Mouse (Mus musculus): ENCODE measurements at regions not wholly inside any gene's neighbourhood (a gene's known extent, or its start where the extent isn't known, plus 50 kb on each side); places are given as distances from the start of the nearest gene placed in this dataset.

DNA sequence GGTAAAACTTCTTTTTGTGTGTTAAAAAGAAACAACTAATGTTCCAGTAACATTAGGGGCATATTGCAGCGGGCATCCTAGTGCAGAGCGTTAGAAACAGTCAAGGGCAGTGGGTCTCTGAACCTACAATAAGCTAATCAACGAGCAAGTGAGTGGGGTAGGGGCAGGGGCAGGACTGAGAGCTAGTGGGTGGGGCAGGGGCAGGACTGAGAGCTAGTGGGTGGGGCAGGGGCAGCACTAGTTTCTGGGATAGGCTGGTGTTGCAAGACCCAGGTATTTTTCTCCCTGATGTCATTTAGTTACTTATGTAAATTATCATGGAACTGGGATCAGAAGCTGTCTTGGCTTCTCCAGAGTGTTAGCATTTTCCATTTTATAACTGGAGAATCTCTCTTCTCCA lies 309.5 kb downstream of the 1810013L24Rik start:
- no peaks in the 10 kb centered on the region for H3K4me1 ChIP-seq (ENCODE audit: control insufficient read depth, insufficient read depth, low read length)
- TF ChIP-seq POLR2A (IDR thresholded peaks at IDR 0.05; ENCODE audit: borderline replicate concordance, low read depth, low read length) = no peak
- TF ChIP-seq CTCF (IDR thresholded peaks at IDR 0.05; ENCODE audit: low read depth, low read length) = no peak
- no peak overlapping the region for H3K4me3 ChIP-seq (ENCODE audit: insufficient read depth, low read length)
- no peak overlapping the region for H3K27ac ChIP-seq (ENCODE audit: insufficient read depth, low read depth, low read length)

DNA sequence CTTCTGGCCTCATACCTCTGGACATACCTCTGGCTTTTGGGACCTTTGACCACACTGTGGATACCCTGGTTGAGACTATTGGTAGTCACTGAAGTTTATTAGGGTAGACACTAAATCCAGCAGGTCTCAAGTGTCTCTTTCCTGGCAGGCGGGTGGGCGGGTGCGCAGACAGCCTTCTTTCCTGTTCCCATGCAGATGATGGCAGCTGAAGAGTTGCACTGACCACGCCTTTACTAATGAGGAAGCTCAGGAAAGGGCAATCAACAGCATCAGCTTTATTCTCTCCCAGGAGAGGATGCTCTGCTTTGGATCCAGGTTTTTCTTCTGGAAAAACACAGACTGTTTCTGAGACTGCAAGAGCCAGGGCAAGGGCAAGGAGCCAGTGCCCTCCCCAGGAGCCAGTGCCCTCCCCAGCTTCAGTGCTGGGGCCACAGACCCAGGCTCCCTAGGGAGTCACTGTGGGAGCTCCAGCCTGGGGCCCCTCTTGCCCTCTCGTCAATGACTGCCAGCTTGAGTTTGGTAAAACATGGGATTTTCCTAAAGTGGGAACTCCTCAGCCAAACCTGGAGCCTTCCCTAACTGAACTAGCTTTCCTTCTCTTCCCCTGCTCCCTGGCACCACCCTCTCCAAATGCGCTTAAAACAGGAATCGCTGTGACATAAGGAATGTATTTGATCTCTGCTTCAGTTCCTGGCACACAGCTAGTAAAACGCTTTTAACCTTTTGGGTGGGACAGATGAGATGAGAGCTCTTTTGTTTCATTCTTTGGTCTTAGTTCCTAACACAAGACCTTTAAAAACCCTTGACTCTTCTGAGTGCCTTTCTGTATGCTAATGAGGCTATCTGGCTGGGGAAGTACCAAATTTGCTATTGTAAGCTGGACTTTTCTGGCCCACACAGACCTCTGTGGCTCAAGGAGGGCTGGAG lies 319.6 kb downstream of the 1810013L24Rik start:
- H3K27ac ChIP-seq (ENCODE audit: insufficient read depth, low read depth, low read length) = no peak overlapping the region
- TF ChIP-seq CTCF (IDR thresholded peaks at IDR 0.05; ENCODE audit: low read depth, low read length) = no peak
- TF ChIP-seq POLR2A (IDR thresholded peaks at IDR 0.05; ENCODE audit: borderline replicate concordance, low read depth, low read length) = no peak
- no peak overlapping the region for H3K4me3 ChIP-seq (ENCODE audit: insufficient read depth, low read length)
- no peaks in the 10 kb centered on the region for H3K4me1 ChIP-seq (ENCODE audit: control insufficient read depth, insufficient read depth, low read length)

DNA sequence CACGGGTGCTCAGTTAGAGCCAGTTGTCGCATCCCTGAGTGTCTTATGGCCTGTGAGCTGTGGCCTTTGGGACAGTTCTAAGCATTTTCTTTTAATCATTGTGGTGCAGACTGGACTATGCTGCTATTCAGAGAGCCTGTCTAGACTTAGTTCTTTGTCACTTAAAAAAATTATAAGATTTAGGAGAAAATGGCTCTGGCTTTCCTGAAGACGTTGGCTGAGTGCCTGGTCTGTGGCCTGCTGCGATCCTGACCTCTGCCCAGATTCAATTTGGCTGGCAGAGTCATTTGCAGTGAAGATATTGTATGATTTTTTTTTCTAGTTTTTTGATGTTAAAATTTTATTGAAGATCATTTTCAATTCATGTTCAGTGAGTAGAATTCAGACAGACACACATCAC lies 322.0 kb downstream of the 1810013L24Rik start:
- H3K4me3 ChIP-seq (ENCODE audit: insufficient read depth, low read length) = no peak overlapping the region
- H3K4me1 ChIP-seq (ENCODE audit: control insufficient read depth, insufficient read depth, low read length) = no peaks in the 10 kb centered on the region
- TF ChIP-seq POLR2A (IDR thresholded peaks at IDR 0.05; ENCODE audit: borderline replicate concordance, low read depth, low read length) = no peak
- no peak for TF ChIP-seq CTCF (IDR thresholded peaks at IDR 0.05; ENCODE audit: low read depth, low read length)
- H3K27ac ChIP-seq (ENCODE audit: insufficient read depth, low read depth, low read length) = no peak overlapping the region

DNA sequence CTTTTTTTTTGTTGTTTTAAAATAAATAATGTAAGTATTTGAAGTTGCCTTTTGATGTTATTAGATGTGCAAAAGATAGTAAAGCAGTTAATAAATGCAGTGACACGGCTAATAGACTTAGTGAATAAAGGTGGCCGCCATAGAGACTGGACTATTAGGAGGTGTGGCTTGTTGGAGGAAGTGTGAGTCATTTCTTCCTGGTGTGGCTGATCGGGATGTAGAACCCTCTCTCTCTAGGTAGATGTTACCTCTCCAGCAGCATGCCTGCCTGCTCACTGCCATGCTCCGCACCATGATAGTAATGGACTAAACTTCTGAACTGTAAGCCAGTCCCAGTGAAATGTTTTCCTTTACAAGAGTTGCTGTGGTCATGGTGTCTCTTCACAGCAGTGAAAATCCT lies 323.6 kb downstream of the 1810013L24Rik start:
- H3K27ac ChIP-seq (ENCODE audit: insufficient read depth, low read depth, low read length) = no peak overlapping the region
- no peak for TF ChIP-seq CTCF (IDR thresholded peaks at IDR 0.05; ENCODE audit: low read depth, low read length)
- no peak for TF ChIP-seq POLR2A (IDR thresholded peaks at IDR 0.05; ENCODE audit: borderline replicate concordance, low read depth, low read length)
- no peak overlapping the region for H3K4me3 ChIP-seq (ENCODE audit: insufficient read depth, low read length)
- H3K4me1 ChIP-seq (ENCODE audit: control insufficient read depth, insufficient read depth, low read length) = no peaks in the 10 kb centered on the region

DNA sequence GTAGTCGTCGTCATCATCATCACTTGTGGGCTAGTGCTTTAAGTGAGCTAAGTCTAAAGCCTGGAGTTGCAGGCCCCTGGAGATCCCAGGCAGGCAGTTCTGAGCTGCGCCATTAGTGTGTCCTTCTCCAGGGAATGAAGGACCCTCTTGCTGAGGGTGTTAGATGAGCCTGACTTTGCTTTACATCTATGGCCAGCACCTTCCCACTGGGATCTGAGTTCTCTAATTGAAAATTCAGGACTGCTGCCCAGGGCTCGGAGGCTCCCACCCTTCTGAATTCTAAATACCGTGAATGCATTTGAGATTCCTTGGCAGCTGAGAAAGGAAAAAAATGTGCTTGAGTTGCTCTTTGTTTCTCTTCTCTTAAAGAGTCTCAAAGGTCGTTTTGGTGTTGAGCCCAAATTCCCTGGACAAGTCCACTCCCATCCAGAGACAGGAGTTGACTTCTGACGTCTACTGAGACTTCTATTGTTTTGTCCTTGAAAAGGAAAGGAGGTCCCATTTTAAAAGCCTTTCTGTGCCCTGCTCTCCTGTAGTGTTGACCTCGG lies 335.9 kb downstream of the 1810013L24Rik start:
- H3K27ac ChIP-seq (ENCODE audit: insufficient read depth, low read depth, low read length) = no peak overlapping the region
- no peaks in the 10 kb centered on the region for H3K4me1 ChIP-seq (ENCODE audit: control insufficient read depth, insufficient read depth, low read length)
- TF ChIP-seq CTCF (IDR thresholded peaks at IDR 0.05; ENCODE audit: low read depth, low read length) (no peak), POLR2A (IDR thresholded peaks at IDR 0.05; ENCODE audit: borderline replicate concordance, low read depth, low read length) (no peak)
- H3K4me3 ChIP-seq (ENCODE audit: insufficient read depth, low read length) = no peak overlapping the region

DNA sequence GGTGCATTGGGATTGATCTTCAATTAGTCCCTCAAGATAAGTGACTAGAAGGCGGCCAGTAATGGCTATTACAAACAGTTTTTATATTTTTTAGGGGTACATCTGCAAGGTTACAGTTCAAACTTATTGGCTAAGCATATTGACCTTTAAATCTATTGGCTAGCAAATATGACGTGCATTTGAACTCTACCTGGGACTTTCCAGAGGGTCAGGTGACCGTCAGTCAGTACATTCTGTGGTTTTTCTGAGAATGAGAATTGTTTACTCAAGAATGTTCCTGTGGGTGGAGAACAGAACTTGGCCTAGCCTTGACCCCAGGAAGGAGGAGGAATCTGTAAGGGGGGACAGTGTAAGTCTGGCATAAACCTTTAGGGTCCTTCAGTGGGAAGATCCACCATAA lies 346.5 kb downstream of the 1810013L24Rik start:
- no peak overlapping the region for H3K4me3 ChIP-seq (ENCODE audit: insufficient read depth, low read length)

DNA sequence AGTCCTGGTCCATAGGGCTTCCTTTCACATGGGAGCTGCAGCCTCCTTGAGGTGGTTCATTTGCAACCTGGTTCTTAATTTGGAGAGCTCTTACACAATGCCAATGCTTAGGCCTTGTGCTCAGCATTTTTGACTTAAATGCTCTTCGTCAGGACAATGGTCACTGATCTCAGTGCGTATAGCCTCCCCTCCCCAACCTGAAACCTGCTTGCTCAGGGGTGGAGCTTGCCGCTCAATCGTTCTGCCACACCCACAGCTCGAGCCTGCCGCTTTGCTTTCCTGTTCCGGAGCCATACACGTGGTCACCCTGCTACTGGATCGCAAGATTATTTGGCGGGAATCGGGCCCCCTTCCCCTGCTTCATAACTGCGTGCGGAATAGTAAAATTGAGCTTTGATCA lies 365.9 kb downstream of the 1810013L24Rik start:
- TF ChIP-seq CTCF (IDR thresholded peaks at IDR 0.05; ENCODE audit: low read depth, low read length) = no peak
- H3K4me1 ChIP-seq (ENCODE audit: control insufficient read depth, insufficient read depth, low read length) = no peaks in the 10 kb centered on the region
- no peak overlapping the region for H3K4me3 ChIP-seq (ENCODE audit: insufficient read depth, low read length)
- no peak overlapping the region for H3K27ac ChIP-seq (ENCODE audit: insufficient read depth, low read depth, low read length)

More for the DNA sequence above, 346.5 kb downstream of the 1810013L24Rik start:
- TF ChIP-seq CTCF (IDR thresholded peaks at IDR 0.05; ENCODE audit: low read depth, low read length) (no peak), POLR2A (IDR thresholded peaks at IDR 0.05; ENCODE audit: borderline replicate concordance, low read depth, low read length) (no peak)
- Histone ChIP-seq H3K4me1 (ENCODE audit: control insufficient read depth, insufficient read depth, low read length) (no peaks in the 10 kb centered on the region), H3K27ac (ENCODE audit: insufficient read depth, low read depth, low read length) (no peak overlapping the region)

DNA sequence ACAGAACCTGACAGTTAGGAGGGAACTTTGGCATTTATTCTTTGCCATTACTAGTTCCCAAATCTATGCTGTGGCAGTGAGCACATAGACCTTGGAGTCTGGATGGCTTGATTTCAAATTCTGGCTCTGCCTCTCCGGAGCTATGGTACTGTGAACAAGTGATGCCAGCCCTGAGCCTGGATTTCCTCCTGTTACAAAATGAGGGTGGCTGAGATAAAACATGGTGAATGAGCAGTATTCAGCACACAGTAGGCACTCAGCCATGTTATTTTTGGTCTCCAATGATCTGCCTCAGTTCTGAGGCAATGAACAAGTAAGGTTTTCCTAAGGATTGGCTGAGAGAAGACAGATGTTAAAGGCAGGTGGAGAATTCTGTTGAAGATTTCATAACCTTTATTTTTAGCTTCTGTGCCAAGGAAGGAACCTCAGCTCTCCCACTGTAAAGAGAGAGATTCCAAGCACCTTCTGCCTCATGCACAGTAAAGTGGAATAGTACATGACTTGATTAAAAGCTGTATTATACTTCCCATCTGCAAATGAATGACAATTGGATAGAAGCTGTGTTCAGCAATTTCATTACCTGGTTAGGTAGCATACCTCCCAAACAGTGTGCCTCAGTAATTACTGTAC lies 369.1 kb downstream of the 1810013L24Rik start:
- H3K4me1 ChIP-seq (ENCODE audit: control insufficient read depth, insufficient read depth, low read length) = no peaks in the 10 kb centered on the region
- H3K27ac ChIP-seq (ENCODE audit: insufficient read depth, low read depth, low read length) = no peak overlapping the region
- no peak overlapping the region for H3K4me3 ChIP-seq (ENCODE audit: insufficient read depth, low read length)
- no peak for TF ChIP-seq CTCF (IDR thresholded peaks at IDR 0.05; ENCODE audit: low read depth, low read length)
- TF ChIP-seq POLR2A (IDR thresholded peaks at IDR 0.05; ENCODE audit: borderline replicate concordance, low read depth, low read length) = no peak

DNA sequence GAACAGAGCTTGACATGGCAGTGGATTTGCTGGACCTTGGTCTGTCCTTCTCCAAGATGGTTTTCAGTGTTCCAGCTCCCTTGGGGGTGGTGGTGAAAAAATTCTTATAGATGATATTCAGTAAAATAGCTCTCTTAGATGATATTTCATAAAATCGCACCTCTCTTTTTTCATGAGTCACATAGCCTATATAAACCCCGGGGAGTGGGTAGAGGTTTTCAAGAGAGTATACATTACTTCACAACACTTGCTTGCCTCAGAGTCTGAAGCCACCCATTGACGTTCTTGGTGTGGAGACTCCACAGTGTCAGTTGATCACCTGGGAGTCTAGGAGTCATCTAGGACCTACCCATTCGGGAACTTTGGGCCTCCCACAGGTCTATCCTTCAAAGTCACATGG lies 378.7 kb downstream of the 1810013L24Rik start:
- TF ChIP-seq CTCF (IDR thresholded peaks at IDR 0.05; ENCODE audit: low read depth, low read length) (no peak), POLR2A (IDR thresholded peaks at IDR 0.05; ENCODE audit: borderline replicate concordance, low read depth, low read length) (no peak)
- Histone ChIP-seq H3K4me3 (ENCODE audit: insufficient read depth, low read length) (no peak overlapping the region), H3K27ac (ENCODE audit: insufficient read depth, low read depth, low read length) (no peak overlapping the region), H3K4me1 (ENCODE audit: control insufficient read depth, insufficient read depth, low read length) (no peaks in the 10 kb centered on the region)

DNA sequence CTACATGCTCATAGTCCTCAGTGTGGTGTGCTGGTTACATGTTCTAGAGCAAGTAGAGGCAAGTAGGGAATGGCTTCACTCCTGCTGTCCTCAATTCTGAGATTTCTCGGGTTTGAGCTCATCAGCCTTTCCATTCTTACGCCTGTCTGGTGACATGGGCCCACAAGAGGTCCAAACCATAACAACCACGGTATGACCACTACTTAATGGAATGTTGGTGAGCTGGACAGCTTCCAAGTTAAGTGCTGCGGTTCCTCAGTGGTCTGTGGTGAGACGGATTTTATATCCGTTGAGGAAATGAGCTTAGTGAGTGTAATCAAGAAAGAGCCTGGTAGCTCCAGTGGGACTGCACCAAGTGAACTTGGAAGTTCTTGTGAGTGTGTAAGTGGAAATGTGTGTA lies 381.6 kb downstream of the 1810013L24Rik start:
- no peak overlapping the region for H3K27ac ChIP-seq (ENCODE audit: insufficient read depth, low read depth, low read length)
- no peaks in the 10 kb centered on the region for H3K4me1 ChIP-seq (ENCODE audit: control insufficient read depth, insufficient read depth, low read length)
- TF ChIP-seq CTCF (IDR thresholded peaks at IDR 0.05; ENCODE audit: low read depth, low read length) (no peak), POLR2A (IDR thresholded peaks at IDR 0.05; ENCODE audit: borderline replicate concordance, low read depth, low read length) (no peak)
- no peak overlapping the region for H3K4me3 ChIP-seq (ENCODE audit: insufficient read depth, low read length)

All from bone marrow macrophage, adult 2 months (primary cell).